Mouse (Mus musculus): ENCODE results near the gene Efhc1.

DNA sequence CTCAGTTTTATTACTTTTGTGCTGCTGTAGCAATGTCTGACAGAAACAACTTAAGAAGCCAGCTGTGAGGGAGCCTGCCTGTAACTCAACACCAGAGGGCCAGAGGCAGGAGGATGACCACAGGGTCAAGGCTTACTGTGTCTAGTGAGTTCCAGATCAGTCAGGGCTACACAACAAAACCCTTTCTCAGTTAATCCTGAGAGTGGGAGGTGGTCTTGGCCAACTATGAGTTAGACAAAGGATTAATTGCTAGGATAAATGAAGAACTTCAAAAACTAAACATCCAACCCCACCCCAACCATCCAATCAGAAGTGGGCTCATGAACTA lies 82.3 kb downstream of the Efhc1 start:
- TF ChIP-seq POLR2A (IDR thresholded peaks at IDR 0.05; ENCODE audit: insufficient read depth, low read depth, low read length) (no peak), CTCF (IDR thresholded peaks at IDR 0.05; ENCODE audit: insufficient read depth, low read depth, low read length) (no peak)
